Mouse (Mus musculus): ENCODE results near the gene Wbp1l.

The Wbp1l gene

GRCm38 (mm10) chr19:46599375-46600256, 732 bp downstream of the Wbp1l start:
- DNase-seq: no peak

- DNase-seq: no peak
Measured at GRCm38 (mm10) chr19:46600371-46600770, 1.5 kb downstream of the Wbp1l start.

- no peak for DNase-seq
Measured at GRCm38 (mm10) chr19:46601491-46601890, 2.6 kb downstream of the Wbp1l start.

GRCm38 (mm10) chr19:46602406-46602805, 3.5 kb downstream of the Wbp1l start:
- no peak for DNase-seq

GRCm38 (mm10) chr19:46606718-46607117, 7.8 kb downstream of the Wbp1l start:
- DNase-seq: no peak

GRCm38 (mm10) chr19:46607424-46607823, 8.5 kb downstream of the Wbp1l start:
- peak in 1 of 2 experiments; percentile 24 for DNase-seq

GRCm38 (mm10) chr19:46608158-46608557, 9.3 kb downstream of the Wbp1l start:
- no peak for DNase-seq

- no peak for DNase-seq
Measured at GRCm38 (mm10) chr19:46616378-46616777, 17.5 kb downstream of the Wbp1l start.

- DNase-seq: no peak
Measured at GRCm38 (mm10) chr19:46617361-46617760, 18.5 kb downstream of the Wbp1l start.

GRCm38 (mm10) chr19:46618322-46618721, 19.4 kb downstream of the Wbp1l start:
- DNase-seq: no peak

GRCm38 (mm10) chr19:46619001-46619400, 20.1 kb downstream of the Wbp1l start:
- no peak for DNase-seq

- no peak for DNase-seq
Measured at GRCm38 (mm10) chr19:46619518-46619917, 20.6 kb downstream of the Wbp1l start.

GRCm38 (mm10) chr19:46620016-46620808, 21.3 kb downstream of the Wbp1l start:
- DNase-seq: no peak

- no peak for DNase-seq
Measured at GRCm38 (mm10) chr19:46621236-46622183, 22.6 kb downstream of the Wbp1l start.

GRCm38 (mm10) chr19:46622659-46623193, 23.8 kb downstream of the Wbp1l start:
- DNase-seq: no peak

- no peak for DNase-seq
Measured at GRCm38 (mm10) chr19:46623194-46623667, 24.3 kb downstream of the Wbp1l start.

- no peak for DNase-seq
Measured at GRCm38 (mm10) chr19:46623790-46624772, 25.2 kb downstream of the Wbp1l start.

GRCm38 (mm10) chr19:46625015-46625414, 26.1 kb downstream of the Wbp1l start:
- no peak for DNase-seq

GRCm38 (mm10) chr19:46625519-46625918, 26.6 kb downstream of the Wbp1l start:
- no peak for DNase-seq

GRCm38 (mm10) chr19:46628403-46628802, 29.5 kb downstream of the Wbp1l start:
- DNase-seq: no peak

GRCm38 (mm10) chr19:46629807-46630206, 30.9 kb downstream of the Wbp1l start:
- DNase-seq: no peak
